Mouse (Mus musculus): ENCODE measurements at regions not wholly inside any gene's neighbourhood (a gene's known extent, or its start where the extent isn't known, plus 50 kb on each side); places are given as distances from the start of the nearest gene placed in this dataset.

DNA sequence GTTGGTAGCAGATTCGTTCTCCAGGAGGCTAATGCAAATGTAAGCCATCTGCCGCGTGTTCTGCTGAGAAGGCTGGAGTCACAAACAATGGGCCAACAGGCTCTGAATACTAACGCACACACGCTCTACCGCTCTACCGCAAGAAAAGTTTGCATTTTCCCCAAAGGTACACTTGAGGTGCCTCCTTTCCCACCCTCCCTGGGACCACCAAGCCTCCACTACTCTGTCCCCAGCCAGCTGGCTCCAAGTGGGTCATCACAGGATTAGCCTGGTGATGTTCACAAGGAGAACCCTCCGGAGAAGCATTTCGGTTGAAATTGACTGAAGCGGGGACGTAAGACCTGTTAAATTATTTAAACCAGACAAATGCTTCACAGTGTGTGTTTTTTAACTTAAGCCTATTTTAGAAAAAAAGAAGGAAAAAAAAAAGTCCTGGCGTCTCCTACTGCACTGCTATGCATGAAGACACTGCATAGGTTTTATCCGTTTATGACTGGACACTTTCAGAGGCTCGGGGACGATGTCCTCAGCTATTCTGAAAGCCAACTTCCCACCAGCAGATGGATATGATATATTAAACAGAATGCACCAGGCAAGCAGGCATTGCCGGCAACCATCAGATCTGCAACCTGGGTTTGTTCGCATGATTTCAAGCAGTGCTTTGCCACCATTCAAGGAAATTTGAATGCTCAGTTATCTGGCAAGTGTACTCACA, 187.8 kb downstream of the Rwdd3 start:
- TF ChIP-seq CTCF (IDR thresholded peaks at IDR 0.05) (no peak), POLR2A (IDR thresholded peaks at IDR 0.05; ENCODE audit: insufficient read depth, low read depth, low read length) (no peak), EP300 (IDR thresholded peaks at IDR 0.05; ENCODE audit: insufficient read depth, low read depth, low read length) (no peak)
